Mouse (Mus musculus): Measurements from ENCODE around the gene Otud7b.

Gene Otud7b

GRCm38 (mm10) chr3:96084146-96084755 is 20.1 kb upstream of the Otud7b start:
- DNase-seq (ENCODE audit: low read depth, low spot score) = no peak

- peak; percentile 86 for DNase-seq (ENCODE audit: low read depth, low spot score)
These were observed 17.1 kb upstream of the Otud7b start for GRCm38 (mm10) chr3:96087219-96087618.

GRCm38 (mm10) chr3:96087801-96088200 is 16.5 kb upstream of the Otud7b start:
- peak; percentile 82 for DNase-seq (ENCODE audit: low read depth, low spot score)

GRCm38 (mm10) chr3:96089882-96090489 is 14.3 kb upstream of the Otud7b start:
- peak; percentile 75 for DNase-seq (ENCODE audit: low read depth, low spot score)

- no peak for DNase-seq (ENCODE audit: low read depth, low spot score)
These were observed 13.2 kb upstream of the Otud7b start for GRCm38 (mm10) chr3:96091146-96091545.

GRCm38 (mm10) chr3:96091966-96092365 is 12.4 kb upstream of the Otud7b start:
- no peak for DNase-seq (ENCODE audit: low read depth, low spot score)

GRCm38 (mm10) chr3:96093509-96093908 is 10.8 kb upstream of the Otud7b start:
- DNase-seq (ENCODE audit: low read depth, low spot score) = peak; percentile 75

- no peak for DNase-seq (ENCODE audit: low read depth, low spot score)
These were observed 10.1 kb upstream of the Otud7b start for GRCm38 (mm10) chr3:96094203-96094602.

GRCm38 (mm10) chr3:96098168-96098567 is 6.2 kb upstream of the Otud7b start:
- DNase-seq (ENCODE audit: low read depth, low spot score) = no peak

- DNase-seq (ENCODE audit: low read depth, low spot score) = peak; percentile 98
These were observed 5.6 kb upstream of the Otud7b start for GRCm38 (mm10) chr3:96098616-96099267.

- DNase-seq (ENCODE audit: low read depth, low spot score) = peak; percentile 81
These were observed 2.0 kb upstream of the Otud7b start for GRCm38 (mm10) chr3:96102100-96102872.

- DNase-seq (ENCODE audit: low read depth, low spot score) = peak; percentile 65
These were observed 446 bp upstream of the Otud7b start for GRCm38 (mm10) chr3:96103901-96104260.

- peak; percentile 46 for DNase-seq (ENCODE audit: low read depth, low spot score)
These were observed 963 bp downstream of the Otud7b start for GRCm38 (mm10) chr3:96105232-96105747.

GRCm38 (mm10) chr3:96106151-96106550 is 1.8 kb downstream of the Otud7b start:
- no peak for DNase-seq (ENCODE audit: low read depth, low spot score)

GRCm38 (mm10) chr3:96108315-96108714 is 4.0 kb downstream of the Otud7b start:
- DNase-seq (ENCODE audit: low read depth, low spot score) = no peak

GRCm38 (mm10) chr3:96113251-96113650 is 8.9 kb downstream of the Otud7b start:
- peak; percentile 49 for DNase-seq (ENCODE audit: low read depth, low spot score)

GRCm38 (mm10) chr3:96118142-96118541 is 13.8 kb downstream of the Otud7b start:
- DNase-seq (ENCODE audit: low read depth, low spot score) = no peak

- DNase-seq (ENCODE audit: low read depth, low spot score) = no peak
These were observed 14.4 kb downstream of the Otud7b start for GRCm38 (mm10) chr3:96118702-96119101.

GRCm38 (mm10) chr3:96124235-96124634 is 19.9 kb downstream of the Otud7b start:
- no peak for DNase-seq (ENCODE audit: low read depth, low spot score)

- DNase-seq (ENCODE audit: low read depth, low spot score) = peak; percentile 81
These were observed 23.8 kb downstream of the Otud7b start for GRCm38 (mm10) chr3:96128128-96128527.

- no peak for DNase-seq (ENCODE audit: low read depth, low spot score)
These were observed 28.2 kb downstream of the Otud7b start for GRCm38 (mm10) chr3:96132478-96132877.

GRCm38 (mm10) chr3:96133327-96133905 is 29.1 kb downstream of the Otud7b start:
- DNase-seq (ENCODE audit: low read depth, low spot score) = peak; percentile 62

All from 3T3-L1 (cell line).